Comparison of ENCODE assay signal across 8 mouse cellular contexts in the genomic region with DNA sequence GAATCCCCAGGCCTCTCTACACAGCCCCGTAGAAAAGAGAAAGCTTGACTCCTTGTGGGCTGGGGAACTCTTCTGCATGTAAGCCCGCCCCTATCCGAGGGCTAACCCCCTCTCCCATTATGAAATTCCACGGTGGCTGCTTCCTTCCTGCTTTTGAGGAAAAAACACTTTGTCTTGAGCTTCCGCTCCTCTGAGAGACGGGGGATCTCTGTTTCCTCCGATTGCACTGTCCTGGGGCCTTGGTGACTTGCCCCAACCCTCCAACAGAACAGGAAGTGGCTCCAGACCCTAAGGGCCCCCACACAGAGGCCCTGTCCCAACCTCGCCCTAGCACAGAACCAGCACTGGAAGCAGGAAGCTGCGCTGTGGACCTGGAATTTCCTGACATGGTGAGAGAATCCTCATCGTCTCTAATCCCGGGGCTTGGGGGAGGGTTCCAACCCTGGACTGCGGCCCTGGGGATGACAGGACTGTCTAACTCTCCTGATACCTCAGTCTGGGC. TPM values are rescaled to one million over a fixed set of nuclear protein-coding genes. Genes with fewer than 3 reads are reported as not detected.
DNase-seq lines count a peak whose midpoint lies in the region; ATAC-seq and TF ChIP-seq lines count a peak whose summit lies in the region.

No protein-coding gene starts in this region.

- 0 out of 2 replicates have a peak overlapping the region, but pooled peaks have one; percentile 13 for H3K9ac ChIP-seq in heart, embryonic 13.5 days
- H3K9ac ChIP-seq in midbrain, postnatal 0 days (replicated peaks; ENCODE audit: low read length, poor library complexity, severe bottlenecking): no peak overlapping the region

- TF ChIP-seq CTCF in gastrocnemius, adult 2 months (IDR thresholded peaks at IDR 0.05): no peak
- no peak for TF ChIP-seq CTCF in midbrain, postnatal 0 days (IDR thresholded peaks at IDR 0.05)

- no peaks in the 10 kb centered on the region for H3K27me3 ChIP-seq in heart, embryonic 13.5 days (replicated peaks)
- H3K27me3 ChIP-seq in megakaryocyte, embryonic 14.5 days (replicated peaks): no peaks in the 10 kb centered on the region
- no peaks in the 10 kb centered on the region for H3K27me3 ChIP-seq in midbrain, postnatal 0 days (ENCODE audit: insufficient read depth, low read length)

- peaks cover 31% of the 10 kb centered on the region for H3K4me1 ChIP-seq in heart, embryonic 13.5 days
- H3K4me1 ChIP-seq in megakaryocyte, embryonic 14.5 days: peaks cover 95% of the 10 kb centered on the region
- H3K4me1 ChIP-seq in midbrain, postnatal 0 days (ENCODE audit: insufficient read depth, low read length): no peaks in the 10 kb centered on the region

- ATAC-seq in heart, embryonic 13.5 days (ENCODE audit: extremely low read depth, insufficient number of reproducible peaks, low FRiP score, low TSS enrichment): 0 out of 2 replicates have a peak, but pooled peaks have one; percentile 25
- no peak for ATAC-seq in midbrain, postnatal 0 days (ENCODE audit: low FRiP score)

- intact Hi-C loops in gastrocnemius, adult 2 months (cut with DNase I): no loop called here

- no peaks in the 10 kb centered on the region for H3K36me3 ChIP-seq in heart, embryonic 13.5 days
- peaks cover 100% of the 10 kb centered on the region for H3K36me3 ChIP-seq in megakaryocyte, embryonic 14.5 days (replicated peaks; ENCODE audit: low read length)
- peaks cover 28% of the 10 kb centered on the region for H3K36me3 ChIP-seq in midbrain, postnatal 0 days (ENCODE audit: insufficient read depth, low read length)

- no peaks in the 10 kb centered on the region for H3K9me3 ChIP-seq in heart, embryonic 13.5 days
- H3K9me3 ChIP-seq in megakaryocyte, embryonic 14.5 days: no peaks in the 10 kb centered on the region
- no peaks in the 10 kb centered on the region for H3K9me3 ChIP-seq in midbrain, postnatal 0 days (ENCODE audit: low read length)

- peak overlapping the region; percentile 46 for H3K4me3 ChIP-seq in gastrocnemius, adult 2 months
- no peak overlapping the region for H3K4me3 ChIP-seq in heart, embryonic 13.5 days
- H3K4me3 ChIP-seq in megakaryocyte, embryonic 14.5 days (replicated peaks): peak overlapping the region; percentile 28
- no peak overlapping the region for H3K4me3 ChIP-seq in midbrain, postnatal 0 days (ENCODE audit: low read depth, low read length)

- peak overlapping the region; percentile 4; the same call in 1 of the 2 replicates for H3K4me2 ChIP-seq in heart, embryonic 13.5 days
- H3K4me2 ChIP-seq in midbrain, postnatal 0 days (ENCODE audit: low read depth, low read length, poor library complexity, severe bottlenecking): no peak overlapping the region

- H3K27ac ChIP-seq in gastrocnemius, adult 2 months: peak overlapping the region; percentile 83
- peak overlapping the region; percentile 78 for H3K27ac ChIP-seq in heart, embryonic 13.5 days (replicated peaks)
- H3K27ac ChIP-seq in midbrain, postnatal 0 days (ENCODE audit: low read depth, low read length): no peak overlapping the region

- WGBS in heart, embryonic 13.5 days: 37% methylated on average over 12 of the region's 12 CpGs
- WGBS in midbrain, postnatal 0 days: 74% methylated on average over 12 of the region's 12 CpGs

- no peak for DNase-seq in gastrocnemius, adult 2 months
- no peak for DNase-seq in gastrocnemius, postnatal 10 days
- DNase-seq in kidney, postnatal 25 days: peak; percentile 59 to 83
- no peak for DNase-seq in spleen, postnatal 10 days (ENCODE audit: low spot score in 2 of 2)
- DNase-seq in left cerebral cortex, adult 9 months (ENCODE audit: low spot score in 2 of 2): no peak
- no peak for DNase-seq in midbrain, postnatal 0 days (ENCODE audit: low spot score)

RNA-seq across cellular contexts. Expression of a gene that starts 16.9 kb away (rescaled TPM):
- 10 to 100 TPM; 60.2 to 60.9 TPM for total RNA-seq in gastrocnemius, adult 2 months (2021)
- total RNA-seq in gastrocnemius, postnatal 10 days (2021): 10 to 100 TPM; 74.5 to 75.9 TPM
- 82.3 and 88.2 TPM in 2 replicates for polyA plus RNA-seq in heart, embryonic 13.5 days (2015; fragmentation: Nextera tagmentation; extraction: Ambion mirVana)
- polyA plus RNA-seq in megakaryocyte, embryonic 14.5 days (2012; ENCODE audit: insufficient read depth, low replicate concordance): 59.8 and 71.3 TPM in 2 replicates
- total RNA-seq in midbrain, postnatal 0 days (2014; rRNA removed): 25.9 and 30.7 TPM in 2 replicates
- 50.0 and 50.4 TPM in 2 replicates for polyA plus RNA-seq in midbrain, postnatal 0 days (2015; fragmentation: Nextera tagmentation; extraction: Ambion mirVana)

RNA-seq across cellular contexts. Expression of a gene that starts 22.7 kb away (rescaled TPM):
- 1 to 10 TPM in 1 of 2 experiments, under 1 TPM in 1; 0.67 to 5.5 TPM for total RNA-seq in gastrocnemius, adult 2 months (2021)
- under 1 TPM in 1 of 2 experiments, not detected in 1; 0.28 TPM for total RNA-seq in gastrocnemius, postnatal 10 days (2021)
- not detected in 2 replicates for polyA plus RNA-seq in heart, embryonic 13.5 days (2015; fragmentation: Nextera tagmentation; extraction: Ambion mirVana)
- not detected in 2 replicates for polyA plus RNA-seq in megakaryocyte, embryonic 14.5 days (2012; ENCODE audit: insufficient read depth, low replicate concordance)
- 1.4 TPM in 1 of 2 replicates, not detected in the other for total RNA-seq in midbrain, postnatal 0 days (2014; rRNA removed)
- not detected in 2 replicates for polyA plus RNA-seq in midbrain, postnatal 0 days (2015; fragmentation: Nextera tagmentation; extraction: Ambion mirVana)

RNA-seq across cellular contexts. Expression of a gene that starts 31.7 kb away (rescaled TPM):
- total RNA-seq in gastrocnemius, adult 2 months (2021): 10 to 100 TPM; 15.7 to 65.1 TPM
- 10 to 100 TPM; 15.8 to 20.0 TPM for total RNA-seq in gastrocnemius, postnatal 10 days (2021)
- polyA plus RNA-seq in heart, embryonic 13.5 days (2015; fragmentation: Nextera tagmentation; extraction: Ambion mirVana): 1.9 and 2.4 TPM in 2 replicates
- 63.1 and 65.1 TPM in 2 replicates for polyA plus RNA-seq in megakaryocyte, embryonic 14.5 days (2012; ENCODE audit: insufficient read depth, low replicate concordance)
- 46.2 and 56.8 TPM in 2 replicates for total RNA-seq in midbrain, postnatal 0 days (2014; rRNA removed)
- 7.7 TPM in 2 replicates for polyA plus RNA-seq in midbrain, postnatal 0 days (2015; fragmentation: Nextera tagmentation; extraction: Ambion mirVana)

RNA-seq across cellular contexts. Expression of a gene that starts 46.5 kb away (rescaled TPM):
- total RNA-seq in gastrocnemius, adult 2 months (2021): 100 to 1,000 TPM; 238 to 342 TPM
- 100 to 1,000 TPM; 145 to 153 TPM for total RNA-seq in gastrocnemius, postnatal 10 days (2021)
- 145 and 160 TPM in 2 replicates for polyA plus RNA-seq in heart, embryonic 13.5 days (2015; fragmentation: Nextera tagmentation; extraction: Ambion mirVana)
- polyA plus RNA-seq in megakaryocyte, embryonic 14.5 days (2012; ENCODE audit: insufficient read depth, low replicate concordance): 0.75 and 2.3 TPM in 2 replicates
- total RNA-seq in midbrain, postnatal 0 days (2014; rRNA removed): 18.0 and 18.6 TPM in 2 replicates
- 11.0 and 13.3 TPM in 2 replicates for polyA plus RNA-seq in midbrain, postnatal 0 days (2015; fragmentation: Nextera tagmentation; extraction: Ambion mirVana)

Comparison
In these comparisons a context has a peak if more than half of its experiments do, and no peak if none do; other contexts are left out.
1. DNase-seq: peak in kidney, postnatal 25 days (2 of 2); none in gastrocnemius, adult 2 months (single experiment), gastrocnemius, postnatal 10 days (single experiment), spleen, postnatal 10 days (0 of 2), left cerebral cortex, adult 9 months (0 of 2) and midbrain, postnatal 0 days (single experiment).
2. H3K4me3 ChIP-seq: peak in gastrocnemius, adult 2 months (single experiment) and megakaryocyte, embryonic 14.5 days (single experiment); none in heart, embryonic 13.5 days (single experiment) and midbrain, postnatal 0 days (single experiment).